Mouse (Mus musculus) adrenal gland, adult 18-20 months (tissue): ENCODE measurements at regions not wholly inside any gene's neighbourhood (a gene's known extent, or its start where the extent isn't known, plus 50 kb on each side); places are given as distances from the start of the nearest gene placed in this dataset.

Experiments
- DNase-seq, 2 experiments: peaks; one replicate each; pipeline ENCODE4 v3.0.0; 2021 to 2022; ENCODE audit warnings: low spot score in 2 of 2

DNA sequence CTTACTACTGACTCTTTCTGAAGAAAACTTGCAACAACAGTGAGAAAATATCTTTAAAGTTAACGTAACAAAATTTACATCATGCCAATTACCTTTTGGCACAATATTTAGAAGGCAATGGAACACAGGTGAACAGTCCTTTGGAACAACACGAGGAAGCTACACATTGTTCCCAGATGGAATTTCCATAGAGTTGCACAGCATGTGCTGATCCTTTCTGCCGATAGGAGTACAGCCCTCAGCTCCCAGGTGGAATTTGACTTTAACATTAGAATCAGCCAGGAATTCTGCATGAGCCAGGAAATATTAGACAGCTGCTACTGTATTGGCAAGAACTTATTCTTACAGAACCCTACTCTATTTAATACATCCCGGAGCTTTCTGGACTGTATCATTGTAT, 948.3 kb downstream of the 1190002N15Rik start:
- DNase-seq: no peak

GRCm38 (mm10) chr9:93587964-93588363, 949.9 kb downstream of the 1190002N15Rik start:
- DNase-seq: no peak

DNA sequence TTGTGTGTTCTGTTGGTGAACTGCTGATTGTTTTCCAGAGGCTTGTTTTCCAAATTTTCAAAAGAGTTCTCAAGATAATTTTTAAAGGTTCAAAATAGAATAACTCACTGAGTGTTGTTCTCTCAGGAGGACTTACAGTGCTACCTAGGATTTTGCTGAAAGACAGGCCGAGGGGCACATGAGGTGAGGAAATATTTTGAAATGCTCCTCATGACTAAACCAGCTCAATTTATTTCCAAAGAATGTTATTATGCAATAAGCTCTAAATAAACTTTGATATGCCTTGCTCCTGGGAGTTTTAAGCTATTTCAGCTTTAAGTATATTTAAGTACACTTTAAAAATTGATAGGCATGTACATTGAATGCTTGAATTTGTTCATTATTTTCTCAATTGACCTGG, 951.0 kb downstream of the 1190002N15Rik start:
- DNase-seq: no peak

- peak in 1 of 2 experiments; percentile 4 for DNase-seq
Observed at GRCm38 (mm10) chr9:93584591-93584990, 953.3 kb downstream of the 1190002N15Rik start.
